In genomic region chr17:68748296-68748695, GRCm38 (mm10) we compare ENCODE assay signal across 14 mouse cellular contexts.
"Had no signal": no experiment of that assay in that cellular context is flagged by ENCODE, and none has a peak within 500 bp of the region (broad histone marks: within the 10 kb centered on the region; RNA-seq: fewer than 3 reads in every experiment).

No protein-coding gene starts in this region.

- H3K27me3 ChIP-seq: kidney, embryonic 15.5 days; limb, embryonic 15.5 days; liver, embryonic 12.5 days; megakaryocyte, embryonic 14.5 days had no signal

- H3K9ac ChIP-seq: kidney, embryonic 15.5 days; limb, embryonic 15.5 days; liver, embryonic 12.5 days; lung, embryonic 14.5 days had no signal

- H3K9me3 ChIP-seq: kidney, embryonic 15.5 days; limb, embryonic 15.5 days; liver, embryonic 12.5 days had no signal

- DNase-seq: kidney, postnatal 14 days; layer of hippocampus, postnatal 36 days; lung, embryonic 14.5 days; lung, postnatal 10 days; lung, postnatal 4 days; spleen, adult 18-20 months; thymus, adult 2 months; thymus, postnatal 25 days had no signal

- H3K27ac ChIP-seq: kidney, embryonic 15.5 days; limb, embryonic 15.5 days; liver, embryonic 12.5 days had no signal

- H3K4me2 ChIP-seq: kidney, embryonic 15.5 days; limb, embryonic 15.5 days; liver, embryonic 12.5 days; lung, embryonic 14.5 days; midbrain, embryonic 11.5 days had no signal

- ATAC-seq: liver, embryonic 12.5 days; midbrain, embryonic 16.5 days had no signal

- H3K4me3 ChIP-seq: kidney, embryonic 15.5 days; limb, embryonic 15.5 days; liver, embryonic 12.5 days; megakaryocyte, embryonic 14.5 days had no signal

- H3K4me1 ChIP-seq: kidney, embryonic 15.5 days; liver, embryonic 12.5 days; megakaryocyte, embryonic 14.5 days had no signal

- H3K36me3 ChIP-seq: kidney, embryonic 15.5 days; limb, embryonic 15.5 days; liver, embryonic 12.5 days had no signal
